Mouse (Mus musculus) heart, adult 2 months (tissue): ENCODE results near the gene Nelfb.

ENCODE experiments used
- CTCF ChIP-seq: fragments of 200-600 bp; IDR thresholded peaks from 2 replicates; pipeline ENCODE4 v1.8.1; 2022; ENCODE audit warnings: antibody characterized with exemption, mild to moderate bottlenecking, moderate library complexity
- EP300 ChIP-seq: fragments of 200-500 bp; IDR thresholded peaks from 2 replicates; pipeline ENCODE4 v1.6.1; 2011; ENCODE audit warnings: low read depth, low read length, control low read depth; ENCODE audit not compliant: insufficient read depth
- POLR2A ChIP-seq: fragments of 200-500 bp; IDR thresholded peaks from 2 replicates; pipeline ENCODE4 v1.6.1; 2011; ENCODE audit warnings: mild to moderate bottlenecking, low read depth, low read length, control low read depth; ENCODE audit not compliant: insufficient read depth

GRCm38 (mm10) chr2:25227406-25227805, 16.1 kb upstream of the Nelfb start:
- TF ChIP-seq POLR2A (no peak), EP300 (no peak), CTCF (no peak)
